Mouse (Mus musculus) testis, postnatal 10 days (tissue): Measurements from ENCODE around the gene Adk.
A peak's percentile ranks its signal among the peaks of the same experiment; 100 is the strongest.

Experiments
- DNase-seq: peaks from one replicate; pipeline ENCODE4 v3.0.0; 2021; ENCODE audit warnings: low spot score

The Adk gene

GRCm38 (mm10) chr14:21052112-21052780 lies at the start of gene Adk, which contains the start of gene Ap3m1:
TSS of gene Adk (plus strand) at chr14:21052574.
TSS of gene Ap3m1 (minus strand) at chr14:21052508.
- peak; percentile 98 for DNase-seq

DNA sequence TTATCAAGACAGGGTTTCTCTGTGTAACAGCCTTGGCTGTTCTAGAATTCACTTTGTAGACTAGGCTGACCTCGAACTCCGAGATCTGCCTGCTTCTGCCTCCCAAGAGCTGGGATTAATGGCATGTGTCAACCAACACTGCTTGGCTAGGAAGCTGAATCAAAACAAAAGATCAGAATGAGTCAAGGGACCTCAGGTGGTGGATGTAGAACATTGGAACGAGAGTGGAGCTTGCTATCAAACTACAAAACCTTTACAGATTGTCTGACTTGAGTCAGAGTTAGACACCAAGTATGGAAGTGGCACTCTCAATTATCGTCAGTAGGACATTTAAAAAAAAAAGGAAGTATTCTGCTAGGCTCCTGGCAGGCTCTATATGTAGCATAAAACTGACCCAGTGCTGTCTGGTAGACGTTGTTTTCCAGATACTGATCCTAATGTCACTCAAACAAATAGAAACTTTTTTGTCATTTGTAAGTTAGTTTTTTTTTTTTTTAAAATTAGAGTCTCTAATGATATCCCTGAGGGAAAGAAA lies 38.5 kb upstream of the Adk start:
- no peak for DNase-seq

GRCm38 (mm10) chr14:21017871-21018270 lies 34.5 kb upstream of the Adk start:
- DNase-seq = no peak

DNA sequence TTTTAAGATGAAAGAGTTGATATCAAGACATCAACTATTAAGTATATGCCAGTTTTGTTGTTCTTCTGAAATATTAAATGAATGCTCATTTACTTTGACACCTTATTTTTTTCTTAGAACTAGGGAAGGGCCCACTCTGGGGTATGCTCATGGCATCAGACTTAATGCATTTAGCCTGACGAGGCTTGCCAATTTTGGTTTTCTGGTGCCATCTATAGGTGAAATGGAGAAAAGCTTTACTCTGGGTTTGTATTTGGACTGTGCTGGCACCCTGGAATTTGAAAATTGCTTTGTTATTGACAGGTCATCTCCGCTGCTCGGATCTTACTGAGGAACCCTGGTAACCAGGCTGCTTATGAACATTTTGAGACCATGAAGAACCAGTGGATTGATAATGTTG lies 33.4 kb upstream of the Adk start:
- no peak for DNase-seq

DNA sequence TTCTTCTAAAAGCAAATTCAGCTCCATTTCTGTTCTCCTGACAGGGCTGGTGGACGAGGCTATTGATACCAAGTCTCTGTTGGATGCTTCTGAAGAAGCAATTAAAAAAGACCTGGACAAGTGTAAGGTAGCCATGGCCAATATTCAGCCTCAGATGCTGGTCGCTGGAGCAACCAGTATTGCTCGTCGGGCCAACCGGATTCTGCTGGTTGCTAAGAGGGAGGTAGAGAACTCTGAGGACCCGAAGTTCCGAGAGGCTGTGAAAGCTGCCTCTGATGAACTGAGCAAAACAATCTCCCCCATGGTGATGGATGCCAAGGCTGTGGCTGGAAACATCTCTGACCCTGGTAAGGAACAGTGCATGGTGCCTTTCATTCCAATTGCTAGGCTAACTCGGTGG lies 31.9 kb upstream of the Adk start:
- DNase-seq = no peak

- no peak for DNase-seq
These were observed 24.8 kb upstream of the Adk start for GRCm38 (mm10) chr14:21027542-21027941.

DNA sequence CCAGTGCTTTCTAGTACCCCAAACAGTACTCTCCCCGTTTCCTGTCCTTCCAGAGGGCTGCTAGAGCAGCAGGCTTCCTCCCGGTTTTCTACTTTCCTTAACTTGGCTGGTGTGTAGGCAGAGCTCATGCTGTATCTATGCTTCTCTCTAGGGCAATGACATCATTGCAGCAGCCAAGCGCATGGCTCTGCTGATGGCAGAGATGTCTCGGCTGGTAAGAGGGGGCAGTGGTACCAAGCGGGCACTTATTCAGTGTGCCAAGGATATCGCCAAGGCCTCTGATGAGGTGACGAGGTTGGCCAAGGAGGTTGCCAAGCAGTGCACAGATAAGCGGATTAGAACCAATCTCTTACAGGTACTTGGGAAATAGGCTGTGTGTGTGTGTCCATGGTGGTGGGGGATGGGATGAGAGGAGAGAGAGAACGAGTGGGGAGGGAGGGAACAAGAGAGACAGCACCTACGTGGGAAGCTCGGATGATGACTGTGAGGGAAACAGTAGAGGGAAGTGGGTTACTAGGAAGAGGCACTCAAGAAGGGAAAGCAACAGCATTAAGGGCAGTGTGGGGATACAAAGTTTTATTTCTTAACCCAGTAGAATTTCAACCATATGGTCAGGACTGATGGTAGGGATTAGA lies 23.2 kb upstream of the Adk start:
- no peak for DNase-seq

- no peak for DNase-seq
These were observed 20.4 kb upstream of the Adk start for GRCm38 (mm10) chr14:21031783-21032511.

GRCm38 (mm10) chr14:21034271-21034670 lies 18.1 kb upstream of the Adk start:
- no peak for DNase-seq

GRCm38 (mm10) chr14:21034791-21035190 lies 17.6 kb upstream of the Adk start:
- no peak for DNase-seq

- DNase-seq = no peak
These were observed 13.3 kb upstream of the Adk start for GRCm38 (mm10) chr14:21039077-21039476.

DNA sequence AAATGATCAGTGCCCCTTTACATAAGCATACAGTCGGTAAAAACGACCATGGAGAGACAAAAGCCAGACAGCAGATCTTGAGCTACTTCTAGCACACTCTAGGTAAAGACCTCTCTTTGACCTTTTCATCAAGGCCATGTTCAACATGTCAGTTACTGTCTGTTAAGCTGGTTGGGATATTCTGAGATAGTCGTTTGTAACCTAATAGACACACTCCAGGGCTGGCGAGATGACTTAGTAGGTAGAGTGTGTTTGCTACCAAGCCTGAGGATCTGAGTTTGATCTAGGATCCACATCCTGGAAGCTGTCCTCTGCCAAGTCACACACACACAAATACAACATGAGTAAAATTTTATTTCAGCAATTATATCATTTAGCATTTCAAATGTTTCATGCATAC lies 12.8 kb upstream of the Adk start:
- no peak for DNase-seq

- DNase-seq = no peak
These were observed 4.5 kb upstream of the Adk start for GRCm38 (mm10) chr14:21047840-21048239.

GRCm38 (mm10) chr14:21048879-21049278 lies 3.5 kb upstream of the Adk start:
- peak; percentile 65 for DNase-seq

GRCm38 (mm10) chr14:21050734-21051133 lies 1.6 kb upstream of the Adk start:
- DNase-seq = peak; percentile 73

DNA sequence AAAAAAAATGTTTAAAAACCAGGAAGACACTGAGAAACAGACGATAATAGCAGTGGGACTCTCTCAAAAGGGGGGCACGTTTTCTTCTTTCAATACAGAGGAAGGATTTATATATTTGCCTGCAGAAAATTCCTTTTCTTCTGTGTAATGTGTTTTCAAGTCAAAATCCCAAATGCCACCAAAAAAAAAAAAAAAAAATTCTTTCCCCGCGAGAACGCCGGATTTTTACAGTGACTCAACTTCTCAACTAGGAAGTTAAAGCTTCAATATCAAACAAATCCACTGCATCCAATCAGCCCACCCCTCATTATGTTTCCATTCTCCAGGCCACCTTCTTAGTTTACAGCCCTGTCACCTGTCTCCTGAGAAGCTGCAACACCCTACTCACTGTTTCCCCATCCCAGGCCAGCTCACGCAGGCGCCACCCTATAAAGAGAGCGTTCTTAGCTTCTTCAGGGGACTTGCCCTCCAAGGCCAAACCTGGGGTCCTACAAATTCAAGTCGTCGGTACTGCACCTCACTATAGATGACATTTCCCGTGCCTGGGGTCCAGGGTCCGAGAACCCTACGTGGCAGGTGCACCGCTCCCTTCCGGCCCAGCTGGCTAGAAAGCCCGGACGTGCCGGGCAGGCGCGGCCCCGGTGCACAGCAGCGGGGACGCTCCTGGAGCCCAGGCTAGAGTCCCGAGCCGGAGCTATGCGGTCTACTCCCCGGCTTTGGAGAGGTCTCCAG lies 828 bp upstream of the Adk start:
- no peak for DNase-seq

DNA sequence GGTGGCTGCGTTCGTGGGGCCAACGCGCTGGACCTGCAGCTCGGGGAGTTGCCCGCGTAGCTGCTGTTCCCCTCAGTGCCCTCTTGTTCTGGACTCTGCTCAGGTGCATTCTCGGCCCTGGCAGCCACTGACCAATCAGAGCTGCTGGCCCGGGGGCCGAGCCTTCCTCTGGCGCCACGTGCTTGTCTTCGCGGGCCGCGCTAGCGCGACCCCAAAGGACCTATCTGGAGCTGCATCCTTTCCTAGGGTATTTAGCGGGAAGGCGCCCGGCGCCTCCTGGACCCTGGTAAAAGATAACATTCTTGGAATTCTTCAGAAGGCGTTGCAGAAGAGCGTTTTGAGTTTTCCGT lies 382 bp downstream of the Adk start:
- peak; percentile 79 for DNase-seq

GRCm38 (mm10) chr14:21053151-21053550 lies 777 bp downstream of the Adk start:
- no peak for DNase-seq

DNA sequence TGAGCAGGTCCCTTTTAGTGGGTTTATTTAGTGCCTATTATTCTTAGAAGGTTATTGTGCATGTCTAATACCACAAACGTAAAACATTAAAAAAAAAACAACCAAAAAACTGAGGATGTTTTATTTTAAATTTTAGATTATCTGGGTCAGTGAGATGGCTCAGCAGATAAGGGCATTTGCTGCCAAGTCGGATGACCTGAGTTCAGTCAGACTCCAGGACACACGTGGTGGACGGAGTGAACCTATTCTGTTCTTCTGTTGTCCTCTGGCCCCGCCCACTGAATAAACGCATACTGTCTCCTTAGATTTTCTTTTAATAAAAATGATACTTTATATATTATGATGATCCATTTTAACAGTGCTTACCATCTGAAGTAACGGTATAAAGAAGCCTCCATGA lies 1.2 kb downstream of the Adk start:
- DNase-seq = no peak

GRCm38 (mm10) chr14:21058972-21059371 lies 6.6 kb downstream of the Adk start:
- no peak for DNase-seq

DNA sequence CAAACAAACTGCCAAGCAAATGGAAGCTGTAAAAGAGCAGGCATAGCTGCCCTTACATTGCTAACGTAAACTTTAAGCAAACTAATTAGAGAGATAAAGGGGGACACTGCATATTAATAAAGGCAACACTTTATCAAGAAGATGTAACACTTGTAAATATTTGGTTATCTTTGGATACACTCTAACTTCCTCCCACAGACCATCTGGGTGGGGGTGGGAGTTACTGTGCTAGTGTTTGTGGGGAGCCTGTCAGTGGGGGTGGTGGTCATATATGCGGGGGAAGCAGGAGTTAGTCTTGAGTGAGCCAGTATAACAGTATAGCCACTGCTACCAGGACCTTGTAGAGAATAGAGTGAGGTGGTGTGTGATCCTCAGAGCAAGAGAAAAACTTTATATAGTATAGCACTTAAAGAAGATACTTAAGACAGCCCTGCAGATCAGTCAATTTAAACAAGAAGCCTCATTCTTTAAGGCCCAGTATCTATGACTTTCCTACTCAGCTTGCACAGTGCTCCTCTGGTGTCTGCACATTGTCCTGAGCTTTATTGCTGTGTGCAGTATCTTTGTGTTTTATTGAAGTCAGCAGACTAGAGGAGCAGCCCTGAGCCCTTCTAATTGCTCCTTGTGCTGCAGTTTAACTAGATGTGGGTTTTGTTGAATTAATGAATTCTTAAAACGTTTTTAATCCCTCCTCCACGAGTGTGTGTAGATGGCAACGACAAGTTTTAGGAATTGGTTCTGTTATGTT lies 10.6 kb downstream of the Adk start:
- no peak for DNase-seq

- no peak for DNase-seq
These were observed 11.9 kb downstream of the Adk start for GRCm38 (mm10) chr14:21064321-21064720.
